Mouse (Mus musculus): ENCODE measurements around the gene Nln. TPM values are rescaled to one million over a fixed set of nuclear protein-coding genes. Genes with fewer than 3 reads are reported as not detected.

Gene Nln
- polyA plus RNA-seq, 1 experiment = 2.6 TPM

GRCm38 (mm10) chr13:103994085-103994455, 115.3 kb downstream of the Nln start:
- Histone ChIP-seq H3K27me3 (ENCODE audit: control insufficient read depth, insufficient read depth, low read length) (no peaks in the 10 kb centered on the region), H3K4me1 (replicated peaks; ENCODE audit: control insufficient read depth, insufficient read depth, low read length) (no peaks in the 10 kb centered on the region), H3K27ac (ENCODE audit: control insufficient read depth, insufficient read depth, low read length) (no peak overlapping the region), H3K36me3 (ENCODE audit: control insufficient read depth, insufficient read depth, low read length) (no peaks in the 10 kb centered on the region), H3K4me3 (ENCODE audit: control insufficient read depth, insufficient read depth, low read length) (no peak overlapping the region)
- no peak for DNase-seq
- TF ChIP-seq POLR2A (IDR thresholded peaks at IDR 0.05; ENCODE audit: control insufficient read depth, extremely low read depth, insufficient read depth, low read length, poor library complexity) (no peak), CTCF (IDR thresholded peaks at IDR 0.05; ENCODE audit: borderline replicate concordance, control insufficient read depth, extremely low read depth, insufficient read depth, low read length, poor library complexity) (no peak)
- WGBS = 90% methylated on average over 5 of the region's 5 CpGs

- H3K27ac ChIP-seq (ENCODE audit: control insufficient read depth, insufficient read depth, low read length) = no peak overlapping the region
- WGBS = 82% methylated on average over 8 of the region's 8 CpGs
Observed at GRCm38 (mm10) chr13:103993142-103994084, 116.0 kb downstream of the Nln start.

DNA sequence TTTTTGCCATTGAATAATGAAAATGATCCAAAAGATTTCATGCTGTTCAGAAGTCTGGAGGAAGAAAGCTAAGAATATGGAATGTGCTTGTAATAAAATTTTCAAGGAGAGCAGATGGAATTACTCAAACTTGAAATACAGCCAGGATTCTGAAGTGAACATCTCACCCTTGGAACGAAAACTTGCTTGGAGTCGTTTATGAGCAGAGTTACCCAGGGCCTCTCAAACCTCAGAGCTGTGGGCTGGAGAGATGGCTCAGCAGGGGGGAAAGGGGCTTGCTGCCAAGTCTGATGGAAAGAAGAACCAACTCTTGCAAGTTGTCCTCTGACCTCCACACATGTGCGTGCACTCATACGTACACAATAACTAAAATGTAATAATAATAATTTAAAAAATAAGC, 122.8 kb downstream of the Nln start:
- H3K27me3 ChIP-seq (ENCODE audit: control insufficient read depth, insufficient read depth, low read length) = no peaks in the 10 kb centered on the region
- no peak for DNase-seq
- H3K4me1 ChIP-seq (replicated peaks; ENCODE audit: control insufficient read depth, insufficient read depth, low read length) = peaks cover 6% of the 10 kb centered on the region
- TF ChIP-seq CTCF (IDR thresholded peaks at IDR 0.05; ENCODE audit: borderline replicate concordance, control insufficient read depth, extremely low read depth, insufficient read depth, low read length, poor library complexity) (no peak), POLR2A (IDR thresholded peaks at IDR 0.05; ENCODE audit: control insufficient read depth, extremely low read depth, insufficient read depth, low read length, poor library complexity) (no peak)
- H3K36me3 ChIP-seq (ENCODE audit: control insufficient read depth, insufficient read depth, low read length) = no peaks in the 10 kb centered on the region
- no peak overlapping the region for H3K27ac ChIP-seq (ENCODE audit: control insufficient read depth, insufficient read depth, low read length)
- 41% methylated on average over 4 of the region's 4 CpGs for WGBS
- H3K4me3 ChIP-seq (ENCODE audit: control insufficient read depth, insufficient read depth, low read length) = no peak overlapping the region

More at GRCm38 (mm10) chr13:103993142-103994084, 116.0 kb downstream of the Nln start:
- no peaks in the 10 kb centered on the region for H3K4me1 ChIP-seq (replicated peaks; ENCODE audit: control insufficient read depth, insufficient read depth, low read length)
- H3K4me3 ChIP-seq (ENCODE audit: control insufficient read depth, insufficient read depth, low read length) = no peak overlapping the region
- TF ChIP-seq CTCF (IDR thresholded peaks at IDR 0.05; ENCODE audit: borderline replicate concordance, control insufficient read depth, extremely low read depth, insufficient read depth, low read length, poor library complexity) (no peak), POLR2A (IDR thresholded peaks at IDR 0.05; ENCODE audit: control insufficient read depth, extremely low read depth, insufficient read depth, low read length, poor library complexity) (no peak)
- no peaks in the 10 kb centered on the region for H3K27me3 ChIP-seq (ENCODE audit: control insufficient read depth, insufficient read depth, low read length)
- no peaks in the 10 kb centered on the region for H3K36me3 ChIP-seq (ENCODE audit: control insufficient read depth, insufficient read depth, low read length)
- DNase-seq = no peak

- H3K27ac ChIP-seq (ENCODE audit: control insufficient read depth, insufficient read depth, low read length) = no peak overlapping the region
- no peak for DNase-seq
- TF ChIP-seq POLR2A (IDR thresholded peaks at IDR 0.05; ENCODE audit: control insufficient read depth, extremely low read depth, insufficient read depth, low read length, poor library complexity) = no peak
- TF ChIP-seq CTCF (IDR thresholded peaks at IDR 0.05; ENCODE audit: borderline replicate concordance, control insufficient read depth, extremely low read depth, insufficient read depth, low read length, poor library complexity) = no peak
- H3K36me3 ChIP-seq (ENCODE audit: control insufficient read depth, insufficient read depth, low read length) = no peaks in the 10 kb centered on the region
- no peaks in the 10 kb centered on the region for H3K27me3 ChIP-seq (ENCODE audit: control insufficient read depth, insufficient read depth, low read length)
- no peak overlapping the region for H3K4me3 ChIP-seq (ENCODE audit: control insufficient read depth, insufficient read depth, low read length)
- 83% methylated on average over 20 of the region's 20 CpGs for WGBS
- peaks cover 6% of the 10 kb centered on the region for H3K4me1 ChIP-seq (replicated peaks; ENCODE audit: control insufficient read depth, insufficient read depth, low read length)
Observed at GRCm38 (mm10) chr13:103985510-103986278, 123.7 kb downstream of the Nln start.

DNA sequence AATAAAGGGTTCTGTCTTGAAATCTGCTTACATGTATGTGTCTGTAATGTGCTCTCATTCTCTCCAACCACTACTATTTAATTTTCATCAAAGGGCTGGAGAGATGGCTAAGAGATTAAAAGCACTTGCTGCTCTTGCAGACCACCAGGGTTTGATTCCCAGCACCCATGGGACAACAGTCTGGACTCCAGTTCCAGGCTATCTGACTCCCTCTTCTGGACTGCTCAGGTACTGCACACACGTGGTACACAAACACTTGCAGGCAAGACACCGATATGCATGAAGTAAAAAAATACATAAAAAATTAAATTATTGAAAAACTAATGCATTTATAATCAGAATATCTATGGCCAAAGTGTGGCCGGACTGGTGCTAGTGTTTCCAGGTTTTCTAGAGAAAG, 127.0 kb downstream of the Nln start:
- no peak for DNase-seq
- no peak for TF ChIP-seq POLR2A (IDR thresholded peaks at IDR 0.05; ENCODE audit: control insufficient read depth, extremely low read depth, insufficient read depth, low read length, poor library complexity)
- no peaks in the 10 kb centered on the region for H3K27me3 ChIP-seq (ENCODE audit: control insufficient read depth, insufficient read depth, low read length)
- WGBS = 96% methylated on average over 3 of the region's 3 CpGs
- H3K27ac ChIP-seq (ENCODE audit: control insufficient read depth, insufficient read depth, low read length) = no peak overlapping the region
- no peak overlapping the region for H3K4me3 ChIP-seq (ENCODE audit: control insufficient read depth, insufficient read depth, low read length)
- H3K4me1 ChIP-seq (replicated peaks; ENCODE audit: control insufficient read depth, insufficient read depth, low read length) = peaks cover 6% of the 10 kb centered on the region
- H3K36me3 ChIP-seq (ENCODE audit: control insufficient read depth, insufficient read depth, low read length) = no peaks in the 10 kb centered on the region

- H3K27ac ChIP-seq (ENCODE audit: control insufficient read depth, insufficient read depth, low read length) = no peak overlapping the region
- WGBS = 93% methylated on average over 5 of the region's 5 CpGs
- H3K36me3 ChIP-seq (ENCODE audit: control insufficient read depth, insufficient read depth, low read length) = no peaks in the 10 kb centered on the region
- H3K4me1 ChIP-seq (replicated peaks; ENCODE audit: control insufficient read depth, insufficient read depth, low read length) = peaks cover 5% of the 10 kb centered on the region
- TF ChIP-seq POLR2A (IDR thresholded peaks at IDR 0.05; ENCODE audit: control insufficient read depth, extremely low read depth, insufficient read depth, low read length, poor library complexity) (no peak), CTCF (IDR thresholded peaks at IDR 0.05; ENCODE audit: borderline replicate concordance, control insufficient read depth, extremely low read depth, insufficient read depth, low read length, poor library complexity) (no peak)
- no peaks in the 10 kb centered on the region for H3K27me3 ChIP-seq (ENCODE audit: control insufficient read depth, insufficient read depth, low read length)
- no peak for DNase-seq
- no peak overlapping the region for H3K4me3 ChIP-seq (ENCODE audit: control insufficient read depth, insufficient read depth, low read length)
Observed at GRCm38 (mm10) chr13:103980414-103980813, 129.0 kb downstream of the Nln start.

Data from thymus, adult 2 months (tissue).